In genomic region chr19:47452211-47452610, GRCm38 (mm10) we compare ENCODE assay signal across 16 mouse cellular contexts. TPM values are rescaled to one million over a fixed set of nuclear protein-coding genes. Genes with fewer than 3 reads are reported as not detected.
DNase-seq lines count a peak whose midpoint lies in the region; ATAC-seq and TF ChIP-seq lines count a peak whose summit lies in the region.
"Had no signal": no experiment of that assay in that cellular context is flagged by ENCODE, and none has a peak within 500 bp of the region (broad histone marks: within the 10 kb centered on the region; RNA-seq: fewer than 3 reads in every experiment).

No protein-coding gene starts in this region.

- ATAC-seq in liver, postnatal 0 days, result no peak
- ATAC-seq in liver, embryonic 12.5 days, result no peak
- ATAC-seq in erythroblast, adult 5-6 weeks (replicated peaks; ENCODE audit: low FRiP score, poor library complexity, severe bottlenecking), result no peak
- ATAC-seq in forebrain, embryonic 13.5 days, result no peak
- ATAC-seq: forebrain, embryonic 14.5 days; intestine, postnatal 0 days had no signal

- TF ChIP-seq EP300 in liver, postnatal 0 days (IDR thresholded peaks at IDR 0.05; ENCODE audit: low read depth), result no peak

- no peaks in the 10 kb centered on the region for H3K36me3 ChIP-seq in liver, postnatal 0 days (replicated peaks; ENCODE audit: insufficient read depth, low read length)
- H3K36me3 ChIP-seq in liver, embryonic 12.5 days, result no peaks in the 10 kb centered on the region
- H3K36me3 ChIP-seq in forebrain, embryonic 13.5 days (ENCODE audit: poor library complexity, severe bottlenecking), result no peaks in the 10 kb centered on the region
- H3K36me3 ChIP-seq: embryonic facial prominence, embryonic 15.5 days; hindbrain, embryonic 12.5 days had no signal

- no peak for TF ChIP-seq CTCF in liver, postnatal 0 days (IDR thresholded peaks at IDR 0.05; ENCODE audit: low read depth)

- WGBS in liver, postnatal 0 days (ENCODE audit: insufficient replicate concordance), result 54% methylated on average over 7 of the region's 7 CpGs
- 64% methylated on average over 7 of the region's 7 CpGs for WGBS in liver, embryonic 12.5 days (ENCODE audit: insufficient replicate concordance)
- WGBS in forebrain, embryonic 13.5 days, result 89% methylated on average over 7 of the region's 7 CpGs

- no peak overlapping the region for H3K9ac ChIP-seq in liver, postnatal 0 days (replicated peaks)
- H3K9ac ChIP-seq in liver, embryonic 12.5 days, result no peak overlapping the region
- H3K9ac ChIP-seq in forebrain, embryonic 13.5 days, result no peak overlapping the region
- H3K9ac ChIP-seq: embryonic facial prominence, embryonic 15.5 days; hindbrain, embryonic 12.5 days had no signal

- peaks cover 77% of the 10 kb centered on the region for H3K4me1 ChIP-seq in liver, postnatal 0 days (ENCODE audit: insufficient read depth)
- peaks cover 85% of the 10 kb centered on the region for H3K4me1 ChIP-seq in liver, embryonic 12.5 days
- peaks cover 55% of the 10 kb centered on the region for H3K4me1 ChIP-seq in forebrain, embryonic 13.5 days

- H3K27ac ChIP-seq in liver, postnatal 0 days (ENCODE audit: low read depth), result 0 out of 2 replicates have a peak overlapping the region, but pooled peaks have one; percentile 46
- H3K27ac ChIP-seq in liver, embryonic 12.5 days, result no peak overlapping the region
- H3K27ac ChIP-seq in forebrain, embryonic 13.5 days, result no peak overlapping the region
- H3K27ac ChIP-seq: embryonic facial prominence, embryonic 15.5 days; hindbrain, embryonic 12.5 days had no signal

- no peaks in the 10 kb centered on the region for H3K27me3 ChIP-seq in liver, postnatal 0 days (ENCODE audit: insufficient read depth, low read length)
- H3K27me3 ChIP-seq in liver, embryonic 12.5 days (replicated peaks), result no peaks in the 10 kb centered on the region
- no peaks in the 10 kb centered on the region for H3K27me3 ChIP-seq in forebrain, embryonic 13.5 days
- H3K27me3 ChIP-seq: CH12.LX; embryonic facial prominence, embryonic 15.5 days had no signal

- H3K4me2 ChIP-seq in liver, postnatal 0 days (ENCODE audit: low read depth, low read length), result no peak overlapping the region
- no peak overlapping the region for H3K4me2 ChIP-seq in liver, embryonic 12.5 days
- no peak overlapping the region for H3K4me2 ChIP-seq in forebrain, embryonic 13.5 days
- H3K4me2 ChIP-seq: embryonic facial prominence, embryonic 15.5 days; hindbrain, embryonic 12.5 days; midbrain, embryonic 11.5 days had no signal

- peak; percentile 40 for DNase-seq in adrenal gland, postnatal 14 days
- DNase-seq in adrenal gland, postnatal 10 days, result no peak
- DNase-seq in liver, postnatal 0 days, result no peak
- DNase-seq in kidney, postnatal 25 days, result peak; percentile 73 to 74
- no peak for DNase-seq in ovary, adult 18-20 months (ENCODE audit: low spot score)
- DNase-seq: cerebellum, adult 11 months; left cerebral cortex, postnatal 4 days had no signal

- H3K9me3 ChIP-seq in liver, postnatal 0 days (ENCODE audit: low read length), result no peaks in the 10 kb centered on the region
- H3K9me3 ChIP-seq in liver, embryonic 12.5 days (replicated peaks), result no peaks in the 10 kb centered on the region
- H3K9me3 ChIP-seq in forebrain, embryonic 13.5 days (replicated peaks), result no peaks in the 10 kb centered on the region
- H3K9me3 ChIP-seq: embryonic facial prominence, embryonic 15.5 days; hindbrain, embryonic 12.5 days had no signal

- H3K4me3 ChIP-seq in liver, postnatal 0 days (ENCODE audit: low read depth, low read length), result no peak overlapping the region
- H3K4me3 ChIP-seq in liver, embryonic 12.5 days, result no peak overlapping the region
- H3K4me3 ChIP-seq in forebrain, embryonic 13.5 days, result no peak overlapping the region
- H3K4me3 ChIP-seq: embryonic facial prominence, embryonic 15.5 days; hindbrain, embryonic 12.5 days had no signal

RNA-seq across cellular contexts. Expression of gene Sh3pxd2a, which starts 12.0 kb away (rescaled TPM):
- total RNA-seq in adrenal gland, postnatal 14 days (2021), result 107 and 136 TPM in 2 replicates
- total RNA-seq in adrenal gland, postnatal 10 days (2021), result 100 to 1,000 TPM; 138 to 164 TPM
- polyA plus RNA-seq in liver, postnatal 0 days (2015; fragmentation: Nextera tagmentation; extraction: Ambion mirVana), result 0.82 and 0.95 TPM in 2 replicates
- 1.1 and 1.6 TPM in 2 replicates for polyA plus RNA-seq in liver, embryonic 12.5 days (2016; fragmentation: Nextera tagmentation; extraction: Ambion mirVana)
- total RNA-seq in erythroblast, adult 5-6 weeks (2015; ENCODE audit: low replicate concordance), result 0.19 and 1.5 TPM in 2 replicates
- total RNA-seq in erythroblast, adult 5-6 weeks (2017; ENCODE audit: low replicate concordance), result 1.1 and 1.4 TPM in 2 replicates
- 3.0 and 3.6 TPM in 2 replicates for polyA plus RNA-seq in forebrain, embryonic 13.5 days (2015; fragmentation: Nextera tagmentation; extraction: Ambion mirVana)

Comparison
In these comparisons a context has a peak if more than half of its experiments do, and no peak if none do; other contexts are left out.
1. DNase-seq: peak in adrenal gland, postnatal 14 days (single experiment) and kidney, postnatal 25 days (2 of 2); none in adrenal gland, postnatal 10 days (single experiment), liver, postnatal 0 days (single experiment) and ovary, adult 18-20 months (single experiment).
2. RNA of gene Sh3pxd2a, which starts 12.0 kb away (total RNA-seq): 138 to 164 TPM in adrenal gland, postnatal 10 days and 107 to 136 TPM in adrenal gland, postnatal 14 days; 0.19 to 1.5 TPM in erythroblast, adult 5-6 weeks; every median in the first group is over 10 times any median in the second.